Mouse (Mus musculus) liver, embryonic 18 days (tissue): ENCODE results near the gene Tmem267. TPM values are rescaled to one million over a fixed set of nuclear protein-coding genes. Genes with fewer than 3 reads are reported as not detected.

ENCODE experiments used
- polyA plus RNA-seq: library from polyadenylated mRNA; depleted of rRNA; stranded (reverse); fragments of >200 nt; gene quantifications from 2 replicates; pipeline ENCODE4 v1.2.3, GENCODE M21; 2012; rRNA removed

The Tmem267 gene
- 1.5 and 6.3 TPM in 2 replicates for polyA plus RNA-seq

GRCm38 (mm10) chr13:119487880-119488580 lies at the start of gene Tmem267, which contains the start of gene 3110070M22Rik:
Gene Tmem267 (plus strand): TSS chr13:119488039.
Gene 3110070M22Rik (minus strand): TSS chr13:119488383.

GRCm38 (mm10) chr13:119462596-119463560 lies 25.0 kb upstream of the Tmem267 start, which contains the start of gene 4833420G17Rik:
Gene 4833420G17Rik (plus strand): TSS chr13:119462768.

GRCm38 (mm10) chr13:119623634-119624033 lies 135.8 kb downstream of the Tmem267 start, which contains the start of gene Ccl28:
Gene Ccl28 (plus strand): TSS chr13:119623819.

Other genes with a start within 250 kb of the Tmem267 start
- 14.6 and 15.4 TPM in 2 replicates for gene Paip1, start 59.4 kb upstream of the Tmem267 start, polyA plus RNA-seq
- gene 4833420G17Rik, start 25.3 kb upstream of the Tmem267 start, polyA plus RNA-seq: 18.0 and 22.2 TPM in 2 replicates
- gene 3110070M22Rik, start 344 bp downstream of the Tmem267 start, polyA plus RNA-seq: 0.06 and 0.21 TPM in 2 replicates
- 0.01 and 0.08 TPM in 2 replicates for gene Ccl28, start 135.8 kb downstream of the Tmem267 start, polyA plus RNA-seq
- 124 and 151 TPM in 2 replicates for gene Hmgcs1, start 202.3 kb downstream of the Tmem267 start, polyA plus RNA-seq